Mouse (Mus musculus): ENCODE measurements around the gene Tmem206.

- TF ChIP-seq CTCF (IDR thresholded peaks at IDR 0.05; ENCODE audit: low read depth, low read length) (no peak), POLR2A (IDR thresholded peaks at IDR 0.05; ENCODE audit: insufficient read depth, low read length) (no peak), EP300 (IDR thresholded peaks at IDR 0.05; ENCODE audit: insufficient read depth, low read depth, low read length) (no peak)
These were observed 1.5 kb downstream of the Tmem206 start for GRCm38 (mm10) chr1:191327258-191327657.

All from ES-Bruce4 (cell line).